In the genomic region with DNA sequence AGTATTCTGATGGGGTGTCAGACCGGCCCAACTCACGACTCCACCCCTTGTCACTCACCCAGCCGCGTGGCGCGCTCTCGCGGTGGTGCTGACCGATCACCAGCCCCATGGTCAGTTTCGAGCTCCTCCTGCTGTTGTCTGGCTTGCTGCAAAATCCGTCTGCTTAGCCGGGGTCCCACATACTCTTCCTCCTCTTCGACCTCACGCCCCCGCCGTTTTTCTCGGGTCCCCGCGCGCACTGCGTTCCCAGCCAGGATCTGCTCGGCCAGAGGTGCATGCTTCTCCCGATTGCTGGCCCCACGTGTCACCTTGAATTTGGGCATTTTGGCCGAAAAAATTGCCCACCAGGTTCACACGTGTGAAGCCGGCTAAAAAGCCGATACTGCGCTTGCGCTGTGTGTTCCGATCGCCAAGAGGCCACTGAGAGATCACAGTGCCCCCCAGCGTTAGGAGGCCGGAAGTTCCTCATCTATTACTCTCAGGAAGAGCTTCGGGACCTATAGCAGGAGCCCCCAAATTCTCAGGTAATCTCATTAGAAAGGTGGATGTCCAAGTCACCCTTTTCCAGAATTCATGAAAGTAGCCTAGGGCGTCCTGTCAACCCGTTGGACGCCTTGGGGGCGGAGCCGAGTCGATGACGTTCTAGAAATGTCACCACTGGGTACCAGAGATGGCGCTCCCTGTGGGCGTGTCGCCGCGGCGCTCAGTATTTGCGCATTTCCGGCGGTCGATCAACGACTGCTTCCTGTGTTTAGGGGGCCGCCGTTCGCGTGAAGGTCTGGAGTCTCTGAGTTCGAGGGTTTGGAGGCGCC, we compare ENCODE assay signal across 7 mouse cellular contexts. TPM values are rescaled to one million over a fixed set of nuclear protein-coding genes. Genes with fewer than 3 reads are reported as not detected.
DNase-seq lines count a peak whose midpoint lies in the region; ATAC-seq and TF ChIP-seq lines count a peak whose summit lies in the region.

A gene (minus strand): TSS at position 644 of the 812 bp plus-strand sequence.
A gene (plus strand): TSS at position 734 of the 812 bp plus-strand sequence.
A gene (plus strand): TSS at position 741 of the 812 bp plus-strand sequence.

- peak; percentile 89 for TF ChIP-seq CTCF in intestine, postnatal 0 days (IDR thresholded peaks at IDR 0.05; ENCODE audit: low read depth)
- peak; percentile 99; the same call in 1 of the 2 replicates for TF ChIP-seq CTCF in small intestine, adult 2 months (IDR thresholded peaks at IDR 0.05; ENCODE audit: extremely low read depth, insufficient read length, insufficient replicate concordance, low read depth, low read length)

- no peaks in the 10 kb centered on the region for H3K27me3 ChIP-seq in intestine, postnatal 0 days (replicated peaks; ENCODE audit: control insufficient read depth, insufficient read depth, low read length)
- H3K27me3 ChIP-seq in midbrain, embryonic 12.5 days = no peaks in the 10 kb centered on the region
- H3K27me3 ChIP-seq in small intestine, adult 2 months (ENCODE audit: control insufficient read depth, insufficient read depth, low read length) = no peaks in the 10 kb centered on the region

- H3K27ac ChIP-seq in intestine, postnatal 0 days (ENCODE audit: low read depth, low read length) = peak within 1 kb of the TSS; percentile 50
- peak within 1 kb of the TSS; percentile 60; the same call in 1 of the 2 replicates for H3K27ac ChIP-seq in midbrain, embryonic 12.5 days (replicated peaks)
- peak within 1 kb of the TSS; percentile 58; the same call in 1 of the 2 replicates for H3K27ac ChIP-seq in small intestine, adult 2 months (ENCODE audit: insufficient read depth, low read depth, low read length)

- no peak; the same call in 1 of the 2 replicates for TF ChIP-seq POLR2A in small intestine, adult 2 months (IDR thresholded peaks at IDR 0.05; ENCODE audit: low read depth, low read length)

- peak within 1 kb of the TSS; percentile 92 for H3K4me2 ChIP-seq in intestine, postnatal 0 days (replicated peaks; ENCODE audit: low read depth)
- H3K4me2 ChIP-seq in midbrain, embryonic 12.5 days (replicated peaks) = peak within 1 kb of the TSS; percentile 90

- peak within 1 kb of the TSS; percentile 71 for H3K9ac ChIP-seq in intestine, postnatal 0 days (ENCODE audit: low read depth, low read length)
- H3K9ac ChIP-seq in midbrain, embryonic 12.5 days (replicated peaks) = peak within 1 kb of the TSS; percentile 75

- H3K9me3 ChIP-seq in intestine, postnatal 0 days (ENCODE audit: control insufficient read depth) = no peaks in the 10 kb centered on the region
- H3K9me3 ChIP-seq in midbrain, embryonic 12.5 days = no peaks in the 10 kb centered on the region

- WGBS in intestine, postnatal 0 days = 0% methylated on average over 59 of the region's 59 CpGs
- WGBS in midbrain, embryonic 12.5 days = under 1% methylated on average over 59 of the region's 59 CpGs
- WGBS in small intestine, adult 2 months = under 1% methylated on average over 59 of the region's 59 CpGs

- H3K4me3 ChIP-seq in intestine, postnatal 0 days (ENCODE audit: low read depth, low read length) = peak within 1 kb of the TSS; percentile 68
- H3K4me3 ChIP-seq in midbrain, embryonic 12.5 days = peak within 1 kb of the TSS; percentile 76
- peak within 1 kb of the TSS; percentile 77 for H3K4me3 ChIP-seq in small intestine, adult 2 months (ENCODE audit: low read depth, low read length)

- H3K36me3 ChIP-seq in intestine, postnatal 0 days (ENCODE audit: control insufficient read depth, insufficient read depth) = peaks cover 20% of the 10 kb centered on the region
- peaks cover 41% of the 10 kb centered on the region for H3K36me3 ChIP-seq in midbrain, embryonic 12.5 days
- H3K36me3 ChIP-seq in small intestine, adult 2 months (ENCODE audit: control insufficient read depth, insufficient read depth, low read length) = peaks cover 10% of the 10 kb centered on the region

- peak; percentile 94 for DNase-seq in adrenal gland, adult 8-10 months
- DNase-seq in embryo, embryonic 9.5 days (ENCODE audit: extremely low spot score) = peak; percentile 98
- peak; percentile 57 for DNase-seq in gonadal fat pad, adult 2 months (ENCODE audit: low read depth)
- peak; percentile 97 for DNase-seq in left cerebral cortex, postnatal 4 days

- intact Hi-C loops in left cerebral cortex, postnatal 4 days (cut with DNase I) = loop anchor here (5.0 kb wide), 1 partner anchor 66 kb away; no protein-coding TSS in a partner anchor

- peaks cover 6% of the 10 kb centered on the region; the same call in 1 of the 2 replicates for H3K4me1 ChIP-seq in intestine, postnatal 0 days (replicated peaks; ENCODE audit: control insufficient read depth, insufficient read depth, low read length)
- peaks cover 27% of the 10 kb centered on the region for H3K4me1 ChIP-seq in midbrain, embryonic 12.5 days
- peaks cover 6% of the 10 kb centered on the region for H3K4me1 ChIP-seq in small intestine, adult 2 months (ENCODE audit: control insufficient read depth, insufficient read depth, insufficient read length, low read length)

- peak; percentile 95 for ATAC-seq in intestine, postnatal 0 days
- ATAC-seq in midbrain, embryonic 12.5 days (ENCODE audit: low FRiP score, low read depth) = peak; percentile 96

RNA-seq across cellular contexts. Expression of the first gene that starts in this region (rescaled TPM):
- 10 to 100 TPM; 17.0 to 18.6 (median 17.9) TPM for total RNA-seq in adrenal gland, adult 8-10 months (2022)
- polyA plus RNA-seq in gonadal fat pad, adult 2 months (2012; rRNA removed) = 9.5 and 9.8 TPM in 2 replicates
- polyA plus RNA-seq in intestine, postnatal 0 days (2015; fragmentation: Nextera tagmentation; extraction: Ambion mirVana) = 7.7 and 8.2 TPM in 2 replicates
- total RNA-seq in left cerebral cortex, postnatal 4 days (2021) = 10 to 100 TPM; 28.6 TPM
- 30.8 and 31.5 TPM in 2 replicates for polyA plus RNA-seq in midbrain, embryonic 12.5 days (2016; fragmentation: Nextera tagmentation; extraction: Ambion mirVana)
- polyA plus RNA-seq in small intestine, adult 2 months (2012; rRNA removed) = 3.3 and 3.5 TPM in 2 replicates

RNA-seq across cellular contexts. Expression of the second gene that starts in this region (rescaled TPM):
- total RNA-seq in adrenal gland, adult 8-10 months (2022) = 10 to 100 TPM; 42.6 to 53.7 (median 48.3) TPM
- 28.7 and 35.4 TPM in 2 replicates for polyA plus RNA-seq in gonadal fat pad, adult 2 months (2012; rRNA removed)
- 22.8 and 22.9 TPM in 2 replicates for polyA plus RNA-seq in intestine, postnatal 0 days (2015; fragmentation: Nextera tagmentation; extraction: Ambion mirVana)
- 10 to 100 TPM; 29.2 to 30.3 TPM for total RNA-seq in left cerebral cortex, postnatal 4 days (2021)
- 39.5 and 41.0 TPM in 2 replicates for polyA plus RNA-seq in midbrain, embryonic 12.5 days (2016; fragmentation: Nextera tagmentation; extraction: Ambion mirVana)
- 7.3 and 11.3 TPM in 2 replicates for polyA plus RNA-seq in small intestine, adult 2 months (2012; rRNA removed)

RNA-seq across cellular contexts. Expression of the third gene that starts in this region (rescaled TPM):
- 1 to 10 TPM; 3.5 to 6.0 (median 5.1) TPM for total RNA-seq in adrenal gland, adult 8-10 months (2022)
- polyA plus RNA-seq in gonadal fat pad, adult 2 months (2012; rRNA removed) = 0.81 and 1.2 TPM in 2 replicates
- polyA plus RNA-seq in intestine, postnatal 0 days (2015; fragmentation: Nextera tagmentation; extraction: Ambion mirVana) = 0.47 and 1.2 TPM in 2 replicates
- 1 to 10 TPM; 4.8 to 6.6 TPM for total RNA-seq in left cerebral cortex, postnatal 4 days (2021)
- polyA plus RNA-seq in midbrain, embryonic 12.5 days (2016; fragmentation: Nextera tagmentation; extraction: Ambion mirVana) = 2.2 and 2.5 TPM in 2 replicates
- polyA plus RNA-seq in small intestine, adult 2 months (2012; rRNA removed) = 0.88 and 1.7 TPM in 2 replicates

Comparison
In these comparisons a context has a peak if more than half of its experiments do, and no peak if none do; other contexts are left out.
1. Peak in every context shown above with its lines: DNase-seq, ATAC-seq, H3K4me3 ChIP-seq and H3K27ac ChIP-seq.